Mouse (Mus musculus) neural tube, embryonic 11.5 days (tissue): Measurements from ENCODE around the gene Arhgap9. TPM values are rescaled to one million over a fixed set of nuclear protein-coding genes. Genes with fewer than 3 reads are reported as not detected.

ENCODE experiments used
- ATAC-seq: fragments of 200-750 bp; cut with Nextera tagmentation; 2 replicates; pipeline ENCODE4 v1.8.0; 2017; ENCODE audit warnings: moderate number of reproducible peaks, mild to moderate bottlenecking, moderate TSS enrichment, moderate library complexity; ENCODE audit not compliant: insufficient read depth, low FRiP score, low TSS enrichment
- DNase-seq: peaks from one replicate; pipeline ENCODE4 v3.0.0-alpha.2; 2015; ENCODE audit warnings: low spot score
- H3K27ac ChIP-seq: fragments of 300-500 bp; sonication (generic); 2 replicates; pipeline ENCODE4 v1.5.1; 2014; ENCODE audit warnings: low read depth, mild to moderate bottlenecking, low read length
- H3K27me3 ChIP-seq: fragments of 300-500 bp; sonication (generic); 2 replicates; pipeline ENCODE4 v1.6.1; 2014; ENCODE audit warnings: mild to moderate bottlenecking, low read length, mixed read lengths; ENCODE audit not compliant: control insufficient read depth, insufficient read depth
- H3K36me3 ChIP-seq: fragments of 300-500 bp; sonication (generic); 2 replicates; pipeline ENCODE4 v1.6.1; 2014; ENCODE audit warnings: mild to moderate bottlenecking, low read length, moderate library complexity, mixed read lengths; ENCODE audit not compliant: control insufficient read depth, insufficient read depth
- H3K4me1 ChIP-seq: fragments of 300-500 bp; sonication (generic); 2 replicates; pipeline ENCODE4 v1.6.1; 2014; ENCODE audit warnings: low read length, mixed read lengths; ENCODE audit not compliant: control insufficient read depth, insufficient read depth
- H3K4me2 ChIP-seq: fragments of 300-500 bp; sonication (generic); 2 replicates; pipeline ENCODE4 v1.6.1; 2014; ENCODE audit warnings: low read depth, mild to moderate bottlenecking, moderate library complexity
- H3K4me3 ChIP-seq: fragments of 300-500 bp; sonication (generic); 2 replicates; pipeline ENCODE4 v1.5.1; 2014; ENCODE audit warnings: low read depth, low read length
- H3K9ac ChIP-seq: fragments of 300-500 bp; sonication (generic); 2 replicates; pipeline ENCODE4 v1.6.1; 2014; ENCODE audit warnings: mild to moderate bottlenecking, low read length
- H3K9me3 ChIP-seq: fragments of 300-500 bp; sonication (generic); 2 replicates; pipeline ENCODE4 v1.6.1; 2016; ENCODE audit warnings: low read length; ENCODE audit not compliant: control insufficient read depth
- WGBS: fragments of 180-500 bp; shearing (Covaris S2); extraction: QIAGEN DNeasy Blood & Tissue Kit; methylation state at CpG from one replicate; pipeline ENCODE4 v1.1.7; 2014; 5-methylcytosine and 5-hydroxymethylcytosine counted together
- polyA plus RNA-seq: library from polyadenylated mRNA; unstranded; fragments of >200 nt; fragmentation: Nextera tagmentation; extraction: Ambion mirVana; gene quantifications from 2 replicates; pipeline ENCODE4 v1.2.1, GENCODE M21; 2014

Gene Arhgap9
- polyA plus RNA-seq, 1 experiment from 2014 or later = 1.1 TPM

DNA sequence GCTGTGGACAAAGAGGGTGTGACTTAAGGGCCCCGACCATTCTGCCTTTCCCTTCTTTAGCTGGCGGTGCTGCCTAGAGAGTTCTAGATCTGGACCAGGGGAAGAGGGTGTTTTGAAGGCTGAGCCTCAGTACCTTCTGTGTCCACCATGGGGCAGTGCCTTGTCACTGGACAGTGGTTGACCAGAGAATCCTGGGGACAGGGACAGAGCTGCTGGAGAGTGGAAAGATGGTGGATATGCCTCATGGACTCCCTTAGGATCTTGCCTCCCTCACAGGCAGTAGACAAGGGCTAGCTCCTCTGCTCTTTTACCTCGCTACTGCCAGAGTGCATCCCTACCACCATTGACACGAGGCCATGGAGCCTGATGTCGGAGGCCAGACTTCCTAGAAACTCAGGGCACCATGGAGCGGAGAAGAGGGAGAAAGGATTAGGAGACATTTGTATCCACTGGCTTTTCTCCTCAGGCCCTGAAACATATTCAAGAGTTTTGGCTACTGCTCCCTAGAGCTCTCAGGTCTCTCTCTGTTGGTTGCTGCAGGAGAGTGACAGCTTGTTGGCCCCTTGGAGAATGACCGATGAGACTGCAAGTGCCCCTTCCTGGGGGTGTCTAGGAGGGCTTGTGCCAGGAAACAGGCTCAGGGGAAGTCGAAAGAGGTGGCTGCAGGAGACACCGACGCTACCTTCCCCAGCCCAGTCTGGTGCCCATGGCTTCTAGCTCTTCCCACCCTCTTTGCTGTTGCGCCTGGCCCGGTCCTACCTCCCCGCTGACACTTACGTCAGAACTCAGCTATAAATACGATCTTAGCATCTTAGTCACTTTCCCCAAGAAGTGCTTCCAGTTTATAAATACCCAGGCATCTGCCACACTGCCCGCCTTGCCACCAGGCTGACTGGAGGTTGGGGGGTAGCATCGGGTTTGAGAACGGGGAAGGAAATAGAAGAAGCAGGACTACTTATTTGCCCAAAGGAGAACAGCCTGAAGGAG, 32.4 kb downstream of the Arhgap9 start, which contains the start of gene Inhbe:
Inhbe (minus strand) TSS at position 503 of the 987 bp plus-strand sequence.
- H3K9me3 ChIP-seq = no peaks in the 10 kb centered on the region
- no peaks in the 10 kb centered on the region for H3K27me3 ChIP-seq
- H3K4me1 ChIP-seq = no peaks in the 10 kb centered on the region
- no peak within 1 kb of the TSS for H3K27ac ChIP-seq
- H3K4me3 ChIP-seq = no peak within 1 kb of the TSS
- ATAC-seq = no peak
- H3K9ac ChIP-seq = no peak within 1 kb of the TSS
- 90% methylated on average over 18 of the region's 18 CpGs for WGBS
- no peaks in the 10 kb centered on the region for H3K36me3 ChIP-seq
- no peak within 1 kb of the TSS for H3K4me2 ChIP-seq
- no peak for DNase-seq

DNA sequence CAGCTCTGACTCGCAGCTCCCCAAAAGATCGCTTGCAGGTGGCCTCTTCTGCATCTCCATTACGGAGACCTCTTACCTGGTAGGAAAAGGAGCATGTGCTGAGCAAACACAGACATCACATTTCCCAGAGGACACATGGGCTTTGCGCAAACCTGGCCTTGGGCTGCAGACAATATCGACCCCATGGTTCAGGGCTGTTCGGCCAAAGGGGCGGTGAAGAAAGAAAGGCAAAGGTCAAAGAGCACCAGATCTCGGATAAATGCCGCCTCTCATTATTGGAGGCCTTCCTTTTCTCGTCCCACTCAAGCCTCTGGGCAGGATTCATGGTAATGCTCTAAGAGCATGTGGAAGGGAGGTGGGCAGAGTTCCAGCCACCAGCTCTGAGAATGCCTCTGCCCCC, 33.6 kb downstream of the Arhgap9 start:
- H3K4me3 ChIP-seq = no peak overlapping the region
- DNase-seq = no peak
- H3K27ac ChIP-seq = no peak overlapping the region
- H3K9ac ChIP-seq = no peak overlapping the region
- no peaks in the 10 kb centered on the region for H3K27me3 ChIP-seq
- H3K4me2 ChIP-seq = no peak overlapping the region
- H3K9me3 ChIP-seq = no peaks in the 10 kb centered on the region
- no peaks in the 10 kb centered on the region for H3K36me3 ChIP-seq
- no peak for ATAC-seq
- H3K4me1 ChIP-seq = no peaks in the 10 kb centered on the region
- WGBS = 62% methylated on average over 10 of the region's 10 CpGs

DNA sequence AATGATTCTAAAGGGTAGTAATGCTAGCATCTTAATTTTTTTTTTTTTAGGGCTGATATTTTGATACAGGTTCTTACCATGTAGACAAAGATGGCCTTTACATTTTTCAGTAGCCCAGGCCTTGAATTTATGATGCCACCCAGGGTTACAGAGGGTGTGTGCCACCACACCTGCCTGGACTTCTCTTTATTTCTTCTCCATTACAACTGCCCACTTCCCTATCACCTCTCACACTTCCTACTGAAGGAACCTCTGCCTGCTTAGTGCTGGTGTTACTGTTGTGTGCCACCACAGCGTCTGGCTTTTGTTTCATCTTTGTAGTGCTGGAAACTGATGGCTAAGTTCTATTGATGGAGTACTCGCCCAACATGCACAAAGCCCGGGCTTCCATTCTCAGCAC, 39.0 kb downstream of the Arhgap9 start:
- Histone ChIP-seq H3K4me3 (no peak overlapping the region), H3K27me3 (no peaks in the 10 kb centered on the region), H3K36me3 (no peaks in the 10 kb centered on the region), H3K4me1 (no peaks in the 10 kb centered on the region), H3K9ac (no peak overlapping the region), H3K4me2 (no peak overlapping the region), H3K27ac (no peak overlapping the region), H3K9me3 (no peaks in the 10 kb centered on the region)
- WGBS = 83% methylated on average over 3 of the region's 3 CpGs
- no peak for ATAC-seq
- DNase-seq = no peak

DNA sequence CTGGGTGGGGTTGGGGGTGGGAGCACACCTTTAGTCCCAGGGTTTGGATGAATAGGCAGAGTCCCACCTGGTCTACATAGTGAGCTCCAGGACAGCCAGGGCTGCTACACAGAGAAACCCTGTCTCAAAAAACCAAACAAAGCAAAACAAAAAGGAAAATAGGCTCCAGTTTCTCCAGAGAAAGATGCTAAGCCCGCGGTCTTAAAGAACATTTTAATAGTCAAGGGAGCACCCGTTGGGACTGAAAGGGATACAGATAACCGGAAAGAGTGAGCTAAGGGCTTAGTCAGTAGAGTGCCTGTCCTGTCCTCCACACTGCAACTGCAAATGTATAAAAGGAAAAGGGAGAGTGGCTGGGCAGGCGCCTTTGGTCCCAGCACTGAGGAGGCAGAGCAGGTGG, 45.4 kb downstream of the Arhgap9 start:
- no peak for ATAC-seq
- Histone ChIP-seq H3K4me2 (no peak overlapping the region), H3K9ac (no peak overlapping the region), H3K9me3 (no peaks in the 10 kb centered on the region), H3K27me3 (no peaks in the 10 kb centered on the region), H3K36me3 (no peaks in the 10 kb centered on the region), H3K4me1 (no peaks in the 10 kb centered on the region), H3K27ac (no peak overlapping the region), H3K4me3 (no peak overlapping the region)
- DNase-seq = no peak
- WGBS = 82% methylated on average over 5 of the region's 5 CpGs

DNA sequence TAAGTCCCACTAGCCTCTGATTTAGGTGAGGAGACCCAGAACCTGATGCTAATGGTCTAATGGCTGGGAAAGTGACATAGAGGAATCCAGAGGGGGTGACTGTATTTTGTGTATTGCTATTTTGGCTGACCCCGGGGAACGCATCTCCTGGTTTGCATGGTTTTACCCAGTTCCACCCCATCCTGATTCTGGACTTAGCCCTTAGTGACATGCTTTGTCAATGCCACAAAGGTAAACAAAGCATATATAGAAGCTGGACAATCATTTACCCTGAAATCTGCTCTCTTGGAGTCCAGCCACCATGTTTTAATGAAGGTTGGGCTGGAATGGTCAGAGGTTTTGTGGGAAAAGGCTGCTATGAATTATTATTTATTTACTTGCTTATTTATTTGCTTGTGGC, 46.5 kb downstream of the Arhgap9 start:
- DNase-seq (no peak), ATAC-seq (no peak)
- H3K9me3 ChIP-seq = no peaks in the 10 kb centered on the region
- no peak overlapping the region for H3K4me3 ChIP-seq
- no peaks in the 10 kb centered on the region for H3K27me3 ChIP-seq
- no peak overlapping the region for H3K9ac ChIP-seq
- H3K4me2 ChIP-seq = no peak overlapping the region
- H3K36me3 ChIP-seq = no peaks in the 10 kb centered on the region
- no peak overlapping the region for H3K27ac ChIP-seq
- WGBS = 76% methylated on average over 2 of the region's 2 CpGs
- no peaks in the 10 kb centered on the region for H3K4me1 ChIP-seq

DNA sequence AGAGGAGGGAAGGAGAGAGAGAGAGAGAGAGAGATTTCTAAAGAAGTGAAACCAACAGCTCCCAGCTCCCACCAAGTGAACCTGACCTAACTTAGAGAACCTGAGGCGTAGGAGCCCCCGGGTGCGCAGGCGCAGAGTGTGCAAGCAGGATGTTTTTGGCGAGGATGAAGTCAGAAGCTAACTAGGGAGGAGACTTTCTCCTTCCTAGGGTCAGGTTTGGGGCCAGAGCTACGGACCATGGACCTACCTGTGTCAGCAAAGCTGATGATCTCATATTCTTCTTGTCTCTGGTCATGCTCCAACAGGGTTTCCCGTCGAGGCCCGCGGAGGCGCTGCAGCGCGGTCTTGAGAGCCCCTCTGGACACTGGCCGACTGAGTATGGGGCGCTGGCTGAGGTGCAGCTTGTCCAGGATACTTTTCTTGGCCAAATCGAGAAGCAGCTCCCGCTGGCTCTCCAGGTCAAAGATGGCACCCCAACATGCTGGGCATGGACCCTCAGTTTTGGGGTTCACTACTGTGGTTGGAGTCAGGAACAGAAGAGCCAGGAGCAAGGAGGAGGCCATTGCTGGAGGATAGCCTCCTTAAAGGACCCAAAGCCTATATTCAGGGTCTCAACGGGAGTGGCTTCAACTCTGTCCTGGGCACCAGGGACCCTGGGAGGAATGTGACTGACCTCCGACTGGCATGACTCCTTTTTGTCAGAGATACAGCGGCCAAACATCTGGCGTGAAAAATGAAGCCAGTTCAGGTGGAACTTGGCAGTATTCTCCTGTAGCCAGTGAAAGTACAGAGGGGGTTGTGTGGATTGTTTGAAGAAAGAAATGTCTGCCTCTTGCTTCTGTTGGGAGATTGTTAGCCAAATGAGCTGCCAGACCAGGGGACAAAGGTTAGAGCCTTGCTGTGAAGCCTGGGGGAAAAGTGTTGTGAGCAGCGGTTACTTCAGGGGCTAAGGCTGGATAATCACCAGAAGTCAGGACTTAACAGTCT, 48.4 kb downstream of the Arhgap9 start, which contains the start of gene Inhbc:
Inhbc (minus strand) TSS at position 598 of the 987 bp plus-strand sequence.
- WGBS = 77% methylated on average over 22 of the region's 22 CpGs
- DNase-seq = no peak

DNA sequence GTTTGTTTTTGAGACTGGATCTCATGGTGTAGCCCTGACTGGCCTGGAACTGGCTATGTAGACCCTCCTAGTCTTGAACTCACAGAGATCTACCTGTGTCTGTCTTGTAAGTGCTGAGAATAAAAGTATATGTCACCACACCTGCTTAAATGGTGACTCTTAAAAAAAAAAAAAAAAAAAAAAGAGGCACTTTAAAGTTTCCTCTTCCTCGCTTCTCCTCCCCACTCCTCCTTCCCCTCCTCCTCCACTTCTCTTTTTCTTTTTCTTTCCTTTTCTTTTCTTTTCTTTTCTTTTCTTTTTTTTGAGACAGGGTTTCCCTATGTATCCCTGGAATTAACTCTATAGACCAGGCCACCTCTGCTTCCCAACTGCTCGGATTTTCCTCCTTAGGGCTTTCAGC, 49.3 kb downstream of the Arhgap9 start:
- no peaks in the 10 kb centered on the region for H3K27me3 ChIP-seq
- DNase-seq = no peak
- H3K4me2 ChIP-seq = no peak overlapping the region
- no peak overlapping the region for H3K9ac ChIP-seq
- no peaks in the 10 kb centered on the region for H3K36me3 ChIP-seq
- no peak overlapping the region for H3K4me3 ChIP-seq
- H3K9me3 ChIP-seq = no peaks in the 10 kb centered on the region
- 73% methylated on average over 2 of the region's 2 CpGs for WGBS
- no peak overlapping the region for H3K27ac ChIP-seq
- no peak for ATAC-seq
- H3K4me1 ChIP-seq = no peaks in the 10 kb centered on the region

More for the DNA sequence above, 48.4 kb downstream of the Arhgap9 start, which contains the start of gene Inhbc:
- Histone ChIP-seq H3K4me2 (no peak within 1 kb of the TSS), H3K27me3 (no peaks in the 10 kb centered on the region), H3K27ac (no peak within 1 kb of the TSS), H3K36me3 (no peaks in the 10 kb centered on the region), H3K4me1 (no peaks in the 10 kb centered on the region), H3K9me3 (no peaks in the 10 kb centered on the region), H3K9ac (no peak within 1 kb of the TSS), H3K4me3 (no peak within 1 kb of the TSS)
- ATAC-seq = no peak

DNA sequence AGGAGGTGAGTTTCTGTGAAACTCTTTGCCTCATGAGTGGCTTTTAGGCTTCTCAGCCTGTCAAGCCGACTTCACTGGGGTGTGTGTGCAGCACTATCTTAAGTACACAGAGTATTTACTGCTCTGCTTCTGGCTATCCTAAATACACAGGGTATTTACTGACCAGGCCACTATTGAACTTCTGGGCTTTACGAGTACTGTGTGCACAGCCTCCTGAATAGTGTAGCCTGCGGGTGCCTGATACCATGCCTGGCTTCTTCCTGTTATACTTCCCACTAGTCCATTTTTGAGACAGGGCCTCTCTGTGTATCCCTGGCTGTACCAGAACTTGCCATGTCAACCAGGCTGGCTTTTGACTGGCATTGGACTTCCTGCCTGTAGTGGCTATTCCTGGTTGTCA, 55.9 kb downstream of the Arhgap9 start:
- ATAC-seq (no peak), DNase-seq (no peak)
- Histone ChIP-seq H3K27me3 (no peaks in the 10 kb centered on the region), H3K36me3 (no peaks in the 10 kb centered on the region), H3K4me1 (peaks cover 5% of the 10 kb centered on the region; the same call in 1 of the 2 replicates), H3K27ac (no peak overlapping the region), H3K4me2 (no peak overlapping the region), H3K4me3 (no peak overlapping the region), H3K9ac (no peak overlapping the region), H3K9me3 (no peaks in the 10 kb centered on the region)
- 79% methylated on average over 3 of the region's 3 CpGs for WGBS
